20 mouse cellular contexts compared by ENCODE assay signal in genomic region chr9:9316021-9316420, GRCm38 (mm10).
DNase-seq lines count a peak whose midpoint lies in the region; ATAC-seq and TF ChIP-seq lines count a peak whose summit lies in the region.
"Had no signal": no experiment of that assay in that cellular context is flagged by ENCODE, and none has a peak within 500 bp of the region (broad histone marks: within the 10 kb centered on the region; RNA-seq: fewer than 3 reads in every experiment).

No protein-coding gene starts in this region.

- no peak overlapping the region for H3K9ac ChIP-seq in hindbrain, embryonic 16.5 days (ENCODE audit: low read depth, low read length)
- no peak overlapping the region for H3K9ac ChIP-seq in hindbrain, embryonic 11.5 days (ENCODE audit: low read depth, low read length)
- no peak overlapping the region for H3K9ac ChIP-seq in midbrain, postnatal 0 days (replicated peaks; ENCODE audit: low read length, poor library complexity, severe bottlenecking)
- H3K9ac ChIP-seq: embryonic facial prominence, embryonic 12.5 days; forebrain, embryonic 13.5 days; forebrain, embryonic 15.5 days; forebrain, postnatal 0 days had no signal

- no peak for DNase-seq in hindbrain, embryonic 11.5 days (ENCODE audit: low spot score)
- DNase-seq in midbrain, postnatal 0 days (ENCODE audit: low spot score) = no peak
- no peak for DNase-seq in midbrain, embryonic 10.5 days (ENCODE audit: low spot score)
- no peak for DNase-seq in neural tube, embryonic 10.5 days (ENCODE audit: extremely low spot score, low spot score)
- DNase-seq: adrenal gland, adult 8-10 months; adrenal gland, postnatal 14 days; adrenal gland, postnatal 36 days; cerebellum, adult 11-12 months; cerebellum, adult 2 months; cerebellum, adult 9-10 months; cerebellum, postnatal 10 days; cerebellum, postnatal 25 days; forebrain, postnatal 0 days had no signal

- no peak overlapping the region for H3K4me3 ChIP-seq in hindbrain, embryonic 16.5 days (ENCODE audit: low read length)
- no peak overlapping the region for H3K4me3 ChIP-seq in hindbrain, embryonic 11.5 days (ENCODE audit: low read depth, low read length)
- H3K4me3 ChIP-seq in midbrain, postnatal 0 days (ENCODE audit: low read depth, low read length) = no peak overlapping the region
- no peak overlapping the region for H3K4me3 ChIP-seq in midbrain, embryonic 10.5 days
- H3K4me3 ChIP-seq: embryonic facial prominence, embryonic 10.5 days; embryonic facial prominence, embryonic 12.5 days; forebrain, embryonic 13.5 days; forebrain, embryonic 15.5 days had no signal

- ATAC-seq in hindbrain, embryonic 16.5 days = 0 out of 2 replicates have a peak, but pooled peaks have one; percentile 52
- ATAC-seq in hindbrain, embryonic 11.5 days (ENCODE audit: low FRiP score) = no peak
- ATAC-seq in midbrain, postnatal 0 days (ENCODE audit: low FRiP score) = peak; percentile 85
- ATAC-seq: activated CD4-positive, CD25-positive, alpha-beta regulatory T cell, adult 4 months; forebrain, embryonic 13.5 days; forebrain, embryonic 15.5 days; forebrain, postnatal 0 days had no signal

- H3K27ac ChIP-seq in hindbrain, embryonic 16.5 days (ENCODE audit: low read depth, low read length) = no peak overlapping the region
- no peak overlapping the region for H3K27ac ChIP-seq in hindbrain, embryonic 11.5 days (ENCODE audit: low read depth, low read length)
- H3K27ac ChIP-seq in midbrain, postnatal 0 days (ENCODE audit: low read depth, low read length) = no peak overlapping the region
- H3K27ac ChIP-seq in midbrain, embryonic 10.5 days (replicated peaks) = no peak overlapping the region
- H3K27ac ChIP-seq: embryonic facial prominence, embryonic 10.5 days; embryonic facial prominence, embryonic 12.5 days; forebrain, embryonic 13.5 days; forebrain, embryonic 15.5 days had no signal

- 81% methylated on average over 4 of the region's 4 CpGs for WGBS in hindbrain, embryonic 16.5 days
- WGBS in hindbrain, embryonic 11.5 days = 95% methylated on average over 4 of the region's 4 CpGs
- 75% methylated on average over 4 of the region's 4 CpGs for WGBS in midbrain, postnatal 0 days
- 93% methylated on average over 4 of the region's 4 CpGs for WGBS in midbrain, embryonic 10.5 days

- no peak for TF ChIP-seq CTCF in midbrain, postnatal 0 days (IDR thresholded peaks at IDR 0.05)

- no peak overlapping the region for H3K4me2 ChIP-seq in hindbrain, embryonic 16.5 days (ENCODE audit: low read length)
- H3K4me2 ChIP-seq in hindbrain, embryonic 11.5 days (replicated peaks; ENCODE audit: low read depth, low read length) = no peak overlapping the region
- no peak overlapping the region for H3K4me2 ChIP-seq in midbrain, postnatal 0 days (ENCODE audit: low read depth, low read length, poor library complexity, severe bottlenecking)
- H3K4me2 ChIP-seq: embryonic facial prominence, embryonic 12.5 days; forebrain, embryonic 13.5 days; forebrain, embryonic 15.5 days had no signal

- no peaks in the 10 kb centered on the region for H3K9me3 ChIP-seq in hindbrain, embryonic 16.5 days (ENCODE audit: control insufficient read depth, low read length)
- H3K9me3 ChIP-seq in hindbrain, embryonic 11.5 days (ENCODE audit: control insufficient read depth, low read length) = no peaks in the 10 kb centered on the region
- H3K9me3 ChIP-seq in midbrain, postnatal 0 days (ENCODE audit: low read length) = no peaks in the 10 kb centered on the region
- H3K9me3 ChIP-seq in midbrain, embryonic 10.5 days (replicated peaks) = no peaks in the 10 kb centered on the region
- H3K9me3 ChIP-seq: embryonic facial prominence, embryonic 10.5 days; embryonic facial prominence, embryonic 12.5 days; forebrain, embryonic 13.5 days; forebrain, embryonic 15.5 days had no signal

- no peaks in the 10 kb centered on the region for H3K27me3 ChIP-seq in hindbrain, embryonic 16.5 days (replicated peaks; ENCODE audit: control insufficient read depth, insufficient read depth, low read length)
- no peaks in the 10 kb centered on the region for H3K27me3 ChIP-seq in hindbrain, embryonic 11.5 days (ENCODE audit: control insufficient read depth, insufficient read depth, low read length)
- H3K27me3 ChIP-seq in midbrain, postnatal 0 days (ENCODE audit: insufficient read depth, low read length) = no peaks in the 10 kb centered on the region
- no peaks in the 10 kb centered on the region for H3K27me3 ChIP-seq in midbrain, embryonic 10.5 days (ENCODE audit: low read depth, poor library complexity, severe bottlenecking)
- H3K27me3 ChIP-seq: embryonic facial prominence, embryonic 12.5 days; forebrain, embryonic 13.5 days; forebrain, embryonic 15.5 days; Patski had no signal

- H3K4me1 ChIP-seq in hindbrain, embryonic 16.5 days (ENCODE audit: control insufficient read depth, insufficient read depth, low read depth, low read length) = no peaks in the 10 kb centered on the region
- H3K4me1 ChIP-seq in hindbrain, embryonic 11.5 days (replicated peaks; ENCODE audit: control insufficient read depth, insufficient read depth, low read length) = no peaks in the 10 kb centered on the region
- H3K4me1 ChIP-seq in midbrain, postnatal 0 days (ENCODE audit: insufficient read depth, low read length) = no peaks in the 10 kb centered on the region
- peaks cover 8% of the 10 kb centered on the region for H3K4me1 ChIP-seq in midbrain, embryonic 10.5 days
- H3K4me1 ChIP-seq: forebrain, embryonic 13.5 days; forebrain, embryonic 15.5 days had no signal

- no peaks in the 10 kb centered on the region for H3K36me3 ChIP-seq in hindbrain, embryonic 16.5 days (ENCODE audit: control insufficient read depth, insufficient read depth, low read length)
- no peaks in the 10 kb centered on the region for H3K36me3 ChIP-seq in hindbrain, embryonic 11.5 days (ENCODE audit: control insufficient read depth, insufficient read depth, low read length)
- H3K36me3 ChIP-seq in midbrain, postnatal 0 days (ENCODE audit: insufficient read depth, low read length) = no peaks in the 10 kb centered on the region
- H3K36me3 ChIP-seq in midbrain, embryonic 10.5 days = no peaks in the 10 kb centered on the region
- H3K36me3 ChIP-seq: embryonic facial prominence, embryonic 10.5 days; embryonic facial prominence, embryonic 12.5 days; forebrain, embryonic 15.5 days had no signal
